Mouse (Mus musculus): Measurements from ENCODE around the gene Tspan4.

Gene Tspan4

DNA sequence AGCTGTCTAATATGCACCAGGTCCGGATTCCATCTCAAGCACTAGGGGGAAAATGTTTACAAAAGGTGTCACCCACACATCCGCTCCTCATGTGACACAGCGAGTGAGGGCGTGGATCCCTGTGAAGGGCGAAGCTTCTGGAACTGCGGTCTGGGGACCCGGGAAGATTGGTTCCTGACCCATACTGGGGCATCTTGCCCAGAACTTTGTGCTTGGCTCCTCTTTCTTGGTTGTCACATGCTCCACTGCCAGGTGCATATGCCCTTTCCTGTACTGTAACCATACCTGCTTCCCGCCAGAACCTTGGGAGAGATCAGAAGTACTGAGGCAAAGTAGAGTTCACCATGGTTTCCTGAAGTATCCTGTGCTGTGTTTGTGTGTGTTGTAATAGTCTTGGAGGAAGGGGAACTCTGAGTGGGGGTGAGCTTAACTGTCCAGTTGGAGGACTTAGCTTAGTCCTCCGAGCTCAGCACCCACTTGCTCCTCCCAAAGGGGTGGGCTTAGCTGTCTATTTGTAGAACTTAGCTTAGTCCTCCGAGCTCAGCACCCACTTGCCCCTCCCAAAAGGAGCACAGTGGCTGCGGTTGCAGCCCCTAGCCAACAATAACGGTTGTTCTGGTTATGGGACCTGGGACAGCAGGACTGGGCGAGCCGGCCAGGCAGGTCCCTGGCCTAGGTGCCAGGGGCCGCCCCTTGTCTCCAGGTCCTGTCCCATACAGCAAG lies 14.5 kb upstream of the Tspan4 start, which contains the start of gene Cracr2b:
Cracr2b (plus strand) TSS at position 704 of the 723 bp plus-strand sequence.
- in situ Hi-C loops (cut with MboI, MseI), result no loop called here

DNA sequence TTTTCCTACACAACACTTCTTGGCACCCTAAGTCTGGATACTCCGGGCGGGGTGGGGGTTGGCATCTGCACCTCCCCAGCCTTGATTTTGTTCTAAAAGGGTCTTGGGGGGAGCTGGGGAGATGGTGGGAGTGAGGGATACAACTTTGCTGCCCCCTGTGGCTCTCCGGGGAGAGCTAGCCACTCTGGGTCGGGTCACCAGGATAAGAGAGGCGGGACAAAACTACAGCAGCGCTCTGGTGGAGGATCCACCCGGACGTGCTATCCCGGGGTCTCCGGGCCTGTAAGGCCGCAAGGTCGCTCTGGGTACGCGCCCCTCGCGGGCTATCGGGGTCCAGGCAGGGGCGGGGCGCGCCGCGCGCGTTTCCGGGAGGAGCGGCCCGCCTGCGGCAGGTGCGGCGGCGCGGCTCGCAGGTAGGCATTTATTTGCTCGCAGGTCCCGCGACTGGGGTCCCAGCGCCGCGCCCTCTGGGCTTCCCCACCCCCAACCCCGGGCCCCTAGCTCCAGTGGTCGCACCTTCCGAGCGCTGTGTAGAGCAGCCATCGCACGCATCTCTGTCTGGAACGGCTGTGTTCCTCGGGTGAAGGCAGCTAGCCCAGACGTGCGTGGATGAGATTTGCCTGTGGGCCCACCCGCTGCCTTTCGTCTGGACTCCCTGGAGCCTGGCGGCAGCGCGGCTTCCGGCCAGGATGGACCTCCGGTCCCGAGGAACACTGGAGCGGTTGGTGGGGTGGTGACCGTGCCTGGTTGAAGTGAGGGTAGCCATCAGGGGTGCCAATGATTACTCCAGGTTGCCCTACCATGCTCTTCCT lies 13.3 kb upstream of the Tspan4 start:
- in situ Hi-C loops (cut with MboI, MseI), result no loop called here

DNA sequence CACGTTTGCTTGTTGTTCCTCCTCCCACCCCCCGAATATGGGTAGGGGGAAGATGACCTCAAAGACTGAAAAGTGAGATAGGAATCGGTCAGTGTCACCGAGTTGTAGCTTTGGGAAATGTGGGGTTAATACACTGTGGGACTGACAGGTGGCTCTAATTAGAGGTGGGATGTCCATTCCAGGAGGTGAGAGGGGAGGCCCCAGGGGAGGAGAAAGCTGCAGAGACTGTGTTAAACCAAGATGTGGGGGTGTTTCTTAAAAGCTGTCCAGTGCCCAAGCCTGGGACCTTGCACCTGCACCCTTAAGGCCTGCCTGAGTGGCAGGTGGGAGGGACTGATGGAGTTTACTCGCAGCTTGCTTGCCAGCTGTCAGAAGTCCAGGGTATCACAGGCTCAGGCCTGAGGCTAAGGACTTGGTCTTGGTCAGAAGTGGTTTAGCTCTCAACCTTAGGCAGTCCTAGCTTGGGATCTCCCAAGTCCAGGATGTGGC lies 12.7 kb upstream of the Tspan4 start:
- in situ Hi-C loops (cut with MboI, MseI), result no loop called here

DNA sequence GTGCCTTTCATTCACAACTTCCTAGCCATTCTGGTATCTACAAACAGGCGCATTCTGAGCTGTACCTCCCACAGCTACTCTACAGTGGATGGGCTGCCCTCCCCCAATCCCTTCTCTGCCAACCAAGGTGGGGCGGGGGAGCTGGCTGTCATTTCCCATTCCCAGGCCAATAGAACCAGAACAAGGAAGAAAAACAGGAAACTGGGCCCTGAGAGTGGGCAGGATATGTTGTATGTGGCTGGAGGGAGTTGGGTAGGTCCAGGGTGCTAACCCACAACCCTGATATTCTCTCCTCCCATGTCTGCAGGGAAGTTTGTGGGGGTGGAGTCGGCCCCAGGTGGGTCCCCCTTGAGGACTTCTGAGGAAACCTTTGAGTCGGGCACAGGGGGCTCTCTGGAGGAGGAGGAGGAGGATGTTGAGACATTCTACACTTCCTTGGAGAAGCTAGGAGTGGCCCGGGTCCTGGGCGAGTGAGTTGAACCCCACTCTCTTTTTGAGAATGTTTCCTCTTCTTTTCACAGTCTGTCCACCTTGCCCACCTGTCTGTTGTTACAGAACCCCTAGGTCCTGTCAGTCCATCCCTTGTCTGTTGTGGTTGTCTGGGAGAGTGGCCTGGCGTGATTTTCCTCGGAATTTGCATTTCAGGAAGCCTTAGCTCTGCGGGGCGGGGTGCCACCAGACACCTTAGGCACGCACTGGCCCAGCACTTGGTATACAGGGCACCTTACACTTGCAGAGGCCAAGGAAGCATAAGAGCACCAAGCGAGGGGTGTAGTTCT lies 11.0 kb upstream of the Tspan4 start:
- in situ Hi-C loops (cut with MboI, MseI), result no loop called here

DNA sequence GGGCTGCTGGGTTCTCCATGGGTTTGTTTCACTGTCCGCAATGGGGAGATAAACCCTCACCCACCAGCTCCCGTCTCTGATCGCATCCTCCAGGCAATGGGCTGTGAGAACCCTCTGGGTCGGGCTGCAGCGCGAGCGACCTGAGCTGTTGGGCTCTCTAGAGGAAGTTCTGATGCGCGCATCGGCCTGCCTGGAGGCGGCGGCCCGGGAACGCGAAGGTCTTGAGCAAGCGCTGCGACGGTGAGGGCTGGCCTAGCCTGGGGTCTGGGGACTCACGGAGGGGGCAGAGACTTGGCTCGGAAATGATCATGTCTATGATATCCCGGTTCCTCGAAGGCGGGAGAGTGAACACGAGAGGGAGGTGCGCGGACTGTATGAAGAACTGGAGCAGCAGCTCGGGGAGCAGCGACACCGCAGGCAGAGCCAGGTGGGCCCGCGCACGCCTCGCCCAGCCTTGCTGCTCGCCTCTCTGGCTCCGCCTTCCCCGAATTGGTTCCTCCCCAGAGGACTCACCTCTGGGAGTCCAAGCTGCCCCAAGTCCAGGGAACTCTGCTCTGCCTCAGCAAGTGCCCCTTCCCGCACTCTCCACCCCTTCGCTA lies 10.3 kb upstream of the Tspan4 start:
- in situ Hi-C loops (cut with MboI, MseI), result no loop called here

DNA sequence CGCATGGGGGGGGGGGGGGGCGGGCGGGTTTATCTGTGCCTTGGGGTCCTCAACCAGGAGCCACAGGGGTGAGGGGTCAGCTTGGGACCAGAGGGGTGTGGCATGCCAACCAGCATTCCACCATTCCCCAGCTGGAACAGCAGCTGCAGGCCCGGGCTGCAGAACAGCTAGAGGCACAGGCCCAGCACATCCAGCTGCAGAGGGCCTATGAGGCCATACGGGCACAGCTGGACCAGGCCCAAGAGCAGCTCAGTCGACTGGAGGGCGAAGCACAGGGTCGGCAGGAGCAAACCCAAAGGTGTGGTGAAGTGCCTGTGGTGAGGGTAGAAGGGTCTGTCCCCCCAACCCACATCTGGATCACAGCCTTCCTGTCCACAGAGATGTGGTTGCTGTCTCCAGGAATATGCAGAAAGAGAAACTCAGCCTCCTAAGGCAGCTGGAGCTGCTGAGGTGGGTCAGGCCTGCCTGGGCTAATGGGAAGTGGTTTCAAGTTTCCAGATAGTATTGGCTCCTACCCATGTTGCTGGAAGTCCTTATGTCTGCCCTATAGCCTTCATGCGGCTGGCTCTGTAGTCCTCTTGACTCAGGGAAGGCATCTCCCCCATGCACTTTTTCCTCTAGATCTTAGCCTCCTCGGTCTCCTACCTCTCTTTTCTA lies 9.5 kb upstream of the Tspan4 start:
- in situ Hi-C loops (cut with MboI, MseI), result no loop called here

DNA sequence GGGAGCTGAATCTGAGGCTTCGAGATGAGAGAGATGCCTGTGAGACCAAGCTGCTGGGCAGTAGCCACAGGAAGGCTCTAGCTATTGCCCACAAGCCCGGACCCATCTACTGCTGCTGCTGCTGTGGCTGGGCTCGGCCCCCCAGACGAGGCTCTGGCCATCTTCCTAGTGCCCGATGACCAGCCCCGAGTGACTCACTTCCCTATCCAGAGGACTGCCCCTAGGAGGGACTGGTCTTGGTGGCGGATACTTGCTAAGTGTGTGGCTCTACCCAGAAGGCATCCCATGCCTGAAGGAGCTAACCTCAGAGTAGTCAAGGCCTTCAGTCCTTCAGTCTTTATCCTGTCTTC lies 9.0 kb upstream of the Tspan4 start:
- in situ Hi-C loops (cut with MboI, MseI), result no loop called here

DNA sequence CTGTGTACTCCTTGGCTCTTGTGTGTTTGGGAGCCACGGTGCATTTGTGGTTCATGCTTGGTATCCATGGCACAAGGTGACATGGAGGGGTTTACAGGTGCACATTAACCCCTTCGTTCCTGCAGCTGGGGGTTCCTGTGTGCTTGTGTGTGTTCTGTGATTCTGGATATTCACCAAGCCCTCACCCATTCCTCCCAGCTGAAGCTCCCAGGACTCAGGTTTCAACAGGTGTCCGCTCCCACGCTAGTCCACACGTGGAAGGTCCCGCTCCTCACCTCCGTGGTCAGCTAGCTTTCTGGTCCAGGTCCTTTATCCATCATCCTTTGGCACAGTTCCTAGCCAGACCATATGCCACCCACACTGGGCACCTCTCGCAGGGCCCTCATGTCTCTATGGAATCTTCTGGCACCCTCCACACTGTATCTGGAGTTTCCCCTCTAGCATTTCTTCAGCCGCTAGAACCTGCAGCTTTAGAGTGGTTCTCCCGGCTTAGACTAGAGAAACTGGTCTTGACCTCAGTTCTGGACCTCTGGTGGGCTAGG lies 8.4 kb upstream of the Tspan4 start:
- in situ Hi-C loops (cut with MboI, MseI), result no loop called here

DNA sequence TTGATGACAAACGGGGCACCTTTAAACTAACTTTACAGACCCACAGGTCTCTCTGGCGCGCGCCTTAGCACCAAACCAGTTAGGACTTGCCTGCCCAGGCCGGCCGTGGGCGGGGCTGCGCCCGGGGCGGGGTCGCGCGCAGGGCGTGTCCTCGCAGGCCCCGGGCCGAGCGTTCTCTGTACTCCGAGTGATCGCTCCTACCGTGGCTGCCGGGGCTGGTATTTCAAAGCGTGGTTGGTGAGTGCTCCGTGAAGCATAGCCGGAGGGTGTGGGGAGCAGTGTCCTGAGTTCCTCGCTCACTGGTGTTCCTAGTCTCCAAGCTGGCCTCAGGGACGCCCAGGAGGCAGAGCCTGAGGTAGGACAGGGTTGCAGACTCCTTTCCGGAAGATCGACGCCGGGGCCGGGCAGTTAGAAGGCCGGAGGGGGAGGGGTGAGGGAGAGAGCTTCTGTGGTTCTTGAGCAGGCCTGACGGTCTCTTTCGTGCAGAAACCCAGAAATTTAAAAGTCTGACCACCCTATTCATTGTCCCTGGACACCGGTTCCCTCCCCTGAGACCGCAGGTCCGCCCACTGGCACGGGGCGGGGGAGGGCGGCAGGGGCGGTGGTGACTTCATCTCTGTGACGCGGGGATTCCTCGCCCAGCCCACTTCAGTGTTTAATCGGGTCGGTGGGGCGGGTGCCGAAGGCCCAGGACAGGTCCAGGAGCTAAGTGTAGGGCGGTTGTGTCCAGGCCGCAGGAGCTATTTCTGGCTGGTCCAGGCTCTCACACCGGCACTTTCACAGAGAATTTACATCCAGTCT lies 7.6 kb upstream of the Tspan4 start, which contains the start of gene Cd151:
Cd151 (plus strand) TSS at position 163 of the 801 bp plus-strand sequence.
- in situ Hi-C loops (cut with MboI, MseI), result no loop called here

DNA sequence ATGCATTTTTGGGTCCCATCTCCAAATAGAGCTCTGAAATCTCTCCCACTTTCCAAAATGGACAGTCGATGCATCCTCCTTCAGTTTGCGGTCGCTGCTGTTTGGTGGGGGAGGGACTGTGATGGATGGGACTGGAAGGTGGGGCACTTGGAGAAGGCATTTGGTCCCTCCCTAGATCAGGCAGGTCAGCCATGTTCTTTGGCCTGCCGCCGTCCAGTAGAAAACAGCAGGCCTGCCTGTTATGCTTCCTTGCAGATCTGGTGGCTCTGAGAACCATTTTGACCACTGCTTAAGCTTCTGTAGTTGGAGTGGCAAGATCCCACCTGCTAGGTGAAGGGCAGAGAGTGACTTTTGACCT lies 6.9 kb upstream of the Tspan4 start:
- in situ Hi-C loops (cut with MboI, MseI), result no loop called here

DNA sequence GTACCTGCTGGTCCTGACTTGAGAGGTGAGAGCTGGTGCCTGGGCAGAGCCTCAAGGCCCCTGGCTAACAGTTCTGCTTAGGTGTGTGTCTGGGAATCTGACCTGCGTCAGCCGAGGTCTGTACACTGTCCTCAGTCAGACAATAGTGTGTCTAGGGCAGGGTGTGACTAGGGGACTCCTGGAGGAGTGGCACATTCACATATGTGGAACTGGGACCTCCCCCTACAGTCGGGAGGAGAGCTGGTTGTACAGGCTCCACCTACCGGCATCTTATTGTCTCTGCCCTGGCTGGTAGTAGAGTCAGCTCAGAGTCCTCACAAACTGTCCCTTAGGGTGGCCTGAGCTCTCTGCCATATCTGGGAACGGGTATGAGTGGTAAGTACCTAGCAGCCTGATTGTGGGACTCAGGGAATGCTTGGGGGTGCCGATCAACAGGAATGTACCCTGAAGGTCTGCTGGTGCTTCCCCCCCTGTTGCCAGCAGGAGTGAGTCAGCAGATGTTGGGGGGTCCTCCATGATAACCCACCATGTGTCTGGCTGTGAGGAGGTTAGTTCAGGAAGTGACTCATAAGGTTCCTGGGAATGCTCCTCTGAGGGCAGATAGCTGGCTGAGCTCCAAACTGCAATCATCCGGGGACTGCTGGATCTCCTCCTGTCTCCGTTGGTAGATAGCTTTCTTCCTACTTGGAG lies 6.4 kb upstream of the Tspan4 start:
- in situ Hi-C loops (cut with MboI, MseI), result no loop called here

DNA sequence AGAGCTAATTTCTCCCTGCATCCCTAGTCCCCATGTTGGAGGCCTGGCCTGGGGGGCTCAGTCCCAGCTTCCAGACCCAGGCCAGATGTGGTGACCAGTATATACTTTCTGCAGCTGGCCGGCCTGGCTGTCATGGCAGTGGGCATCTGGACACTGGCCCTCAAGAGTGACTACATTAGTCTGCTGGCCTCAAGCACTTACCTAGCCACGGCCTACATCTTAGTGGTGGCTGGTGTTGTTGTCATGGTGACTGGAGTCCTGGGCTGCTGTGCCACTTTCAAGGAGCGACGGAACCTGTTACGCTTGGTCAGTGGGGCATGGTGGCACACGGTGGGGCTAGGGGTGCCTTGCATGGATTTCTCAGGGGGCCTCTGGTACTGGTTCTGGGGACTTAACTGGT lies 5.7 kb upstream of the Tspan4 start:
- in situ Hi-C loops (cut with MboI, MseI), result no loop called here

DNA sequence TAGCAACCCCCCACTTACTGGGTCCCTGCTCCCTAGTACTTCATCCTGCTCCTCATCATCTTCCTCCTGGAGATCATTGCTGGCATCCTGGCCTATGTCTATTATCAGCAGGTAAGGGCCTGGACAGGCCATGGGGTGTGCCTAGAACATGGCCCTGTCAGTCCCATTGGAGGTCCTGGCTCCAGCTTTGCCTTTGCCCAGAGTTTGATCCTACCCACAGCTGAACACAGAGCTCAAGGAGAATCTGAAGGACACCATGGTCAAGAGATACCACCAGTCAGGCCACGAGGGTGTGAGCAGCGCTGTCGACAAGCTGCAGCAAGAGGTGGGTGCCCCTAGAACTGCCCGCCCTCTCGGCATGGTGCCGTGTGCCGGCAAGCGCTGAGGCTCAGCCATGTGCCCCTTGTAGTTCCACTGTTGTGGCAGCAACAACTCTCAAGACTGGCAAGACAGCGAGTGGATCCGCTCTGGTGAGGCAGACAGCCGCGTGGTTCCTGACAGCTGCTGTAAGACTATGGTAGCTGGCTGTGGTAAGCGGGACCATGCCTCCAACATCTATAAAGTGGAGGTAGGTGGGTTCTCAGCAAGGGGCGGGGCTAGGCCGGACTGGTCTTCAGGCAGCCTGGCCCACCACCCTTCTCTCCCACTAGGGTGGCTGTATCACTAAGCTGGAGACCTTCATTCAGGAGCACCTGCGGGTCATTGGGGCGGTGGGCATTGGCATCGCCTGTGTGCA lies 5.0 kb upstream of the Tspan4 start:
- in situ Hi-C loops (cut with MboI, MseI), result no loop called here

DNA sequence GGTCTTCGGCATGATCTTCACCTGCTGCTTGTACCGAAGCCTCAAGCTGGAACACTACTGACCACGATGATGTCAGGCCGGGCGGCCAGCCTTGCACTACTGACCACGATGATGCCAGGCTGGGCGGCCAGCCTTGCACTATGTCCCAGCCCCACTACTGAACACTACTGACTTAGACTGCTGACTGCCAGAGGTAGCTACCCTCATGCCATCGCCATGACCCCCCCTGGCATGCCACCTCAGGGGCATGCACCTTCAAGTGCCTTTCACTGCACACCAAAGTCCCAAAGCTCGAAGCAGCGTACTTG lies 4.4 kb upstream of the Tspan4 start:
- in situ Hi-C loops (cut with MboI, MseI), result no loop called here

DNA sequence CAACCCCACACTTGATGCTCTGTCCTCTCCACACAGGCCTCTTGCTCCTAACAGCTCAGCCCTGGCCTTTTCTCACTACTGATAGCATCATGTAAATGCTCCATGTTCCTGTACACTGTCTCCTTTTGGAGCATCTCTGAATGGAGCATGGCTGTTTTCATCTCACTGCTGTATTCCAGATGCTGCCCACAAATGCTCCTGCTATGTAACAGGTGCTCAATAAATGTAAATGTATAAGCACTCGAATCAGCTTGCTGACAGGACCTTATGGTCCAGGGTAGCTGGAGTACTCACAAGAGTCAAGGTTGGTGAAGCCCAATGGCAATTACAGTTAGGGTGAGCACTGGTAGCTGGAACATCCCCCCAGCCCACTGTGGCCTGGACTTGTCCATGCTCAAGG lies 3.8 kb upstream of the Tspan4 start:
- in situ Hi-C loops (cut with MboI, MseI), result no loop called here

DNA sequence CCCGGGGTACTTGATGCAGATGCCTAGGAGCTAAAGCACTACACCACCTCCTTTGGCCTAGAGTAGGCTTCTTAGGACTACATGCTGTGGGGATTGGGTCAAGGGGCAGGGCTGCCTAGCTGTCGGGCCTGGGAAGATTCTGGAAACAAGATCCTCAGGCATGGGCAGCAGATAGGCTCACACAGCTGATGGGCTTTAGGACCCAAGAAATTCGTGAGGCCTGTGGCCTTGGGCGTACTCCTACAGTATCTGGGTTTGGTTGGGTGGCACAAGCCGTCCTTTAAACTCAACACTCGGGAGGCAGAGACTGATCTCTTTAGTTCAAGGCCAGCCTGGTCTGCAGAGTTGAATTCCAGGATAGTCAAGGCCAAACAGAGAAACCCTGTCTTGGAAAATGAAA lies 2.8 kb upstream of the Tspan4 start:
- in situ Hi-C loops (cut with MboI, MseI), result no loop called here

DNA sequence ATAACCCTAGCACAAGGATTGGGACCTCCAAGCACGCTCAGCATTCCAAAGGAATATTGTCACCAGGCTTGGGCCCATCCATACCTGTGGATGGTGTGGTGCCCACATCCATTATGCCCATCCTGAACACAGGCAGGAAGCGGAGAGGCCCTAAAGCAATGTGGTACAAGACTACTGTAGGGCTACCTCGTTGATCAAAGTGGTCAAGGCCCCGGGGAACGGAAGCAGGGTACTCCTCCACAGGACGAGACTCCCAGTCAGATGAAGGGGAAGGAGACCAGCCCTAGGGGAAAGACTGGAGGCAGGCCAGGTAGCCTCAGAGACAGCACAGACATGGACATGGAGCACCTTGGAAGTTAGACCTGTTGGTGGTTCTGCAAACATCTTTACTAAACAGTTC lies 2.3 kb upstream of the Tspan4 start:
- in situ Hi-C loops (cut with MboI, MseI), result no loop called here

DNA sequence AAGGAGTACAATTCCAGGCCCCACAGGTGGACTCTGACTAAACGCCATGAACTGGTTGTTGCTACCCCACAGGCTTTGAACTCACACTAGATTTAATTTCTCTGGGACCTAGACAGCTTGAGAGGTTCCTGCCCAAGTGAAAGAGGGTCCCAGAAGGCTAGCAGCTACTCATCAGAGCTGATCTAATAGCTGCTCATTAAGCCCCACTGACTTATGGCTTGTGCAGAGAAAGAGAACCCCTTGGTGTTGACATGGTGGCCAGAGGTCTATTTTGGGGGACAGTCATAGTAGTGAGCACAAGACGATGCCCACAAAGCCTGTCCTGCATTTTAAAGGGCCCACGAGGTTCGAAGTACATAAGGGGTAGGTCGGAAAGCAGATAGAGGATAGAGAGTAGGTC lies 880 bp upstream of the Tspan4 start:
- in situ Hi-C loops (cut with MboI, MseI), result no loop called here

DNA sequence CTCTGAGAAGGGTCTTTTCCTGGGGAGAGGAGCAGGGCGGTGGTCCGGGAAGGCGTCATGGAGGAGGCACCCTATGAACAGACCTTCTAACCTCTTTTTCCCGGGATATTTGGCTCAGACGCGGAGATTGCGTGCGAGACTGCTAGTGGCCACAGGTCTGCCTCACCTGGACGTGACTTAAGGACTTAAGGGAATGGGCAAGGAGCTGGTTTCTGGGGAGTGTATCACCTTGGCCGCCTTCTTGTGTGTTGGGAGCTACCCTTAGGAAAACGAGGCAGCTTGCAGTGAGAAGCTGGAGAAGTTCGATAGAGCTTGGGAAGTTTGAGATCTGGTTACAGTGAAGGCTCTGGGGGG lies 742 bp downstream of the Tspan4 start:
- in situ Hi-C loops (cut with MboI, MseI), result loop anchor here (25.0 kb wide), 2 partner anchors 187 to 412 kb away; partner anchors contain the start of gene Muc6

All from regulatory T cell (primary cell).